Mouse (Mus musculus) midbrain, postnatal 0 days (tissue): ENCODE measurements around the gene Dnaaf5. TPM values are rescaled to one million over a fixed set of nuclear protein-coding genes. Genes with fewer than 3 reads are reported as not detected.

ENCODE experiments used
- ATAC-seq: fragments of 200-750 bp; cut with Nextera tagmentation; 2 replicates; pipeline ENCODE4 v1.8.0; 2017; ENCODE audit warnings: moderate number of reproducible peaks, mild to moderate bottlenecking, moderate TSS enrichment, moderate library complexity; ENCODE audit not compliant: low FRiP score
- DNase-seq: peaks from one replicate; pipeline ENCODE4 v3.0.0-alpha.2; 2015; ENCODE audit warnings: low spot score
- H3K27ac ChIP-seq: fragments of 300-500 bp; sonication (generic); 2 replicates; pipeline ENCODE4 v1.5.1; 2014; ENCODE audit warnings: low read depth, mild to moderate bottlenecking, low read length, mixed read lengths
- H3K27me3 ChIP-seq: fragments of 300-500 bp; sonication (generic); 2 replicates; pipeline ENCODE4 v1.6.1; 2014; ENCODE audit warnings: low read length, control low read depth, mixed read lengths; ENCODE audit not compliant: insufficient read depth
- H3K36me3 ChIP-seq: fragments of 300-500 bp; sonication (generic); 2 replicates; pipeline ENCODE4 v1.6.1; 2014; ENCODE audit warnings: low read length, control low read depth, mixed read lengths; ENCODE audit not compliant: insufficient read depth
- H3K4me1 ChIP-seq: fragments of 300-500 bp; sonication (generic); 2 replicates; pipeline ENCODE4 v1.6.1; 2014; ENCODE audit warnings: mild to moderate bottlenecking, control low read depth, antibody characterized with exemption, low read length, mixed read lengths; ENCODE audit not compliant: insufficient read depth
- H3K4me2 ChIP-seq: fragments of 300-500 bp; sonication (generic); 2 replicates; pipeline ENCODE4 v1.6.1; 2014; ENCODE audit warnings: low read depth, mild to moderate bottlenecking, low read length, mixed read lengths; ENCODE audit not compliant: poor library complexity, severe bottlenecking
- H3K4me3 ChIP-seq: fragments of 300-500 bp; sonication (generic); 2 replicates; pipeline ENCODE4 v1.5.1; 2014; ENCODE audit warnings: low read depth, mild to moderate bottlenecking, low read length, moderate library complexity
- H3K9ac ChIP-seq: fragments of 300-500 bp; sonication (generic); replicated peaks from 2 replicates; pipeline ENCODE4 v1.6.1; 2014; ENCODE audit warnings: mild to moderate bottlenecking, low read length, moderate library complexity, mixed read lengths; ENCODE audit not compliant: poor library complexity, severe bottlenecking
- H3K9me3 ChIP-seq: fragments of 300-500 bp; sonication (generic); 2 replicates; pipeline ENCODE4 v1.6.1; 2016; ENCODE audit warnings: low read length, control low read depth
- CTCF ChIP-seq: IDR thresholded peaks from 2 replicates; pipeline ENCODE4 v1.5.1; 2016; ENCODE audit warnings: antibody characterized with exemption, mild to moderate bottlenecking
- WGBS: fragments of 180-500 bp; shearing (Covaris S2); extraction: QIAGEN DNeasy Blood & Tissue Kit; methylation state at CpG from one replicate; pipeline ENCODE4 v1.1.7; 2014; 5-methylcytosine and 5-hydroxymethylcytosine counted together
- polyA plus RNA-seq: library from polyadenylated mRNA; unstranded; fragments of >200 nt; fragmentation: Nextera tagmentation; extraction: Ambion mirVana; gene quantifications from 2 replicates; pipeline ENCODE4 v1.2.1, GENCODE M21; 2015
- total RNA-seq: library from RNA; depleted of rRNA; stranded (reverse); fragments of >200 nt; gene quantifications from 2 replicates; pipeline ENCODE4 v1.2.3, GENCODE M21; 2014

Dnaaf5 gene
- total and polyA plus RNA-seq, 2 experiments from 2014 or later: 2.9 to 14.0 TPM

DNA sequence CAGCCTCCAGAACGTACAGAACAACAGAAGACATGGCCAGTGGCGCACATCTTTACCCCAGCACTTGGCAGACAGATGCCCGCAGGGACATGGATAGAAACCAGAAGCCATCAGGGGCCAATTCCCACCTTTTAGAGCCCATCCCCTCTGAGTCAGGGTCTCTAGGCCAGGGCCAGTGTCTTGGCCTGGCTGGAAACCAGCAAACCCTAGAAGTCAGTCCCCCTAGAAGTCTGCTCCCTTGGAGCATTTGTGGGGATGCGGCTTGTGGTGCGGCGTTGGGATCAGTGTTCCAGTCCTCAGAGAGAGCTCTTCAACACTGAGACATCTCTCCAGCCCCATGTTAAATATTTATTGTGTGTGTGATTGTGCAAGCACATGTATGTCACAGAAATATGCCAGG lies 12.8 kb upstream of the Dnaaf5 start:
- no peaks in the 10 kb centered on the region for H3K4me1 ChIP-seq
- no peaks in the 10 kb centered on the region for H3K9me3 ChIP-seq
- H3K27ac ChIP-seq: no peak overlapping the region
- no peaks in the 10 kb centered on the region for H3K36me3 ChIP-seq
- H3K9ac ChIP-seq: no peak overlapping the region
- no peak for TF ChIP-seq CTCF
- H3K4me2 ChIP-seq: no peak overlapping the region
- H3K27me3 ChIP-seq: no peaks in the 10 kb centered on the region
- H3K4me3 ChIP-seq: no peak overlapping the region
- 94% methylated on average over 6 of the region's 6 CpGs for WGBS
- DNase-seq (no peak), ATAC-seq (no peak)

DNA sequence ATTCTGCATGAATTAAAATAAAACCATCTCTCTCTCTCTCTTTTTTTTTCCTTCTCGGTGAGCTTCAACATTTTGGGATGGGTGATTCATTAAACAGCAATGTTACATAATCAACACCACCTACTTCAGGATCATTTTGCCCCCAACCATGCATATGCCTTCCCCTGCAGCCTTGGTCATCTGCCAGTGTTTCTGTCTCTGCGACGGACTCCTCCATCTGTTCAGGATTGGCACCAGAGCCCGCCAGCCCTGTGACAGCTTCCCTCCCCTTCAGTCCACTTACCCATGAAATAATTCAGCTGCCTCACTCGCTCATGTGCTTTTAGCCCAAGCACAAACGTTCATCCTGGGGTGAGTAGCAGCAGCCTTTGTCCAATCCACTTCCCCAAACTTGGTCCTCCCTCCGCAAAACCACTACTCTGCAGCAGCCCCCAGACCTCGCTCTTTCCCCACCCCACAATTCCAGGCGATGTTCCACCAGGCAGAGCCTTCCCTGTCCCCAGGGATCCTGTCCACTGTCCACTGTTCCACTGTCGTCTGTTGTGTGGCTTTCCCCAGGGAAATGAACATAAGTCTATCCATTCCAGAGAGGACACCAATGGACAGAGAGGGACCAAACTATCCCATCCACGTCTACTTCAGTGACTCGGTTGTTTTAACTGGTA lies 11.6 kb upstream of the Dnaaf5 start:
- Histone ChIP-seq H3K36me3 (no peaks in the 10 kb centered on the region), H3K4me2 (no peak overlapping the region), H3K4me3 (no peak overlapping the region), H3K27me3 (no peaks in the 10 kb centered on the region), H3K27ac (no peak overlapping the region), H3K9me3 (no peaks in the 10 kb centered on the region), H3K4me1 (no peaks in the 10 kb centered on the region), H3K9ac (no peak overlapping the region)
- ATAC-seq (no peak), DNase-seq (peak; percentile 90)
- WGBS: 62% methylated on average over 12 of the region's 12 CpGs
- TF ChIP-seq CTCF: no peak

DNA sequence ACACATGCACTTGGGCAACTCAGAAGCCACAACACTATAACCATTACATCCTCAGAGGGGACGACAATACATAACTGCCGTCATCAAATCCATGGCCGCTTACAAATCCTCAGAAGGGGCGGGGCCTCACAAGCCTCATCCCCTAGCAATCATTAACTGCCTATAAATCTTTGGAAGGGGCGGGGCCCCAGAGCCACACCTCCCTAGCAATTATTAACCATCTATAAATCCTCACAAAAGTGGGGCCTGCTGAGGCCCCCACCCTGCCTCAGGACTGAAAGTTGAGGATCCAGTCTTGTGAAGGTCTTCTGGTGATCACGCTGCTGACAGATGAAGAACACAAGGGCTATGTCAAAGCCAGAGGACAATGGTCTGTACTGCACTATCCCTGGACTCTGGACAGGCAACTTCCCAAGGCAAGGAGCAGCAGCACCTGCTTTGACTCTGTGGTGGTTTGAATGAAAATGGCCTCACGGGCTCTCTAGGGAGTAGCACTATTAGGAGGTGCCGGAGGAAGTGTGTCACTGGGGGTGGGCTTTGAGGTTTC lies 11.0 kb upstream of the Dnaaf5 start:
- no peak for TF ChIP-seq CTCF

DNA sequence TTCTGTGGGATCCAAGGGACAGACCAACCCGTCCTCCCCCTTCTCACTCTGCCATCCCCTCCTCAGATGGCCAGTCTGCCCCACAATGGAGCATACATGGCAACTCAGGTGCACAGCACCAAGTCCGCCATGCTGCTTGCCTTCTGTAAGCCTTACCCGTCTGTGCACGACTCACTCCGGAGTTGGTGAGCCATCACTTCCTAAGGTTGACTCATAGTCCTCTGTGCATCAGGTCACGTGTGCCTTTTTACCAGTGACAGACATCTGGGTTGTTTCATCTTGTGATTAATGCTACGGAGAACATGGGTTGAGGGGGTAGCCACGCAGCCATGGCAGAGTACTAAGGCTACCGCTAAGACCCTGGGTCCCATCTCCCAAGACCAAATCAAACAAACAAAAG lies 9.4 kb upstream of the Dnaaf5 start:
- TF ChIP-seq CTCF: no peak
- no peak for DNase-seq
- Histone ChIP-seq H3K9me3 (no peaks in the 10 kb centered on the region), H3K27ac (no peak overlapping the region), H3K4me2 (no peak overlapping the region), H3K4me3 (no peak overlapping the region), H3K27me3 (no peaks in the 10 kb centered on the region), H3K4me1 (no peaks in the 10 kb centered on the region), H3K36me3 (no peaks in the 10 kb centered on the region), H3K9ac (no peak overlapping the region)
- WGBS: 87% methylated on average over 9 of the region's 9 CpGs
- no peak for ATAC-seq

More for the DNA sequence above, 11.0 kb upstream of the Dnaaf5 start:
- no peak for DNase-seq
- Histone ChIP-seq H3K27ac (no peak overlapping the region), H3K9ac (no peak overlapping the region), H3K27me3 (no peaks in the 10 kb centered on the region), H3K4me1 (no peaks in the 10 kb centered on the region), H3K4me3 (no peak overlapping the region), H3K9me3 (no peaks in the 10 kb centered on the region), H3K36me3 (no peaks in the 10 kb centered on the region), H3K4me2 (no peak overlapping the region)
- WGBS: 86% methylated on average over 8 of the region's 8 CpGs
- ATAC-seq: no peak

DNA sequence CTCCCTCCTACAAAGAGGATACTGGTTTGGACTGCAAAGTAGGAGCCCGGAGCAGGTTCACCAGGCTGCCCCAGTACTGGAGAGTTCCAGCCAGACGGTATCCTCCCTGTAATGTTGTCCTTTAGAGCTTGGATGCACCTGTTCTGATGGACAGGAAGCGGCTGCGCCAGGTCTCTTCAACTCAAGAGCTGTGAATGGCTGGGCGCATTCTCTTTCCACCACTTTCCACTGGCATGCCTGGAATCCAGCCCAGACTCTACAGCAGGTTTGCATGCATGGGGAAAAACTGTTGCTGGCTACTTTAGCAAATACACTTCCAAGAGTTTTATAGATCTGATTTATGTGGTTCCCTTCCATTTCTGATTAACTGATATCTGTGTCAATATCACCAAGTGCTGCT lies 8.7 kb upstream of the Dnaaf5 start:
- Histone ChIP-seq H3K9me3 (no peaks in the 10 kb centered on the region), H3K4me3 (no peak overlapping the region), H3K4me1 (no peaks in the 10 kb centered on the region), H3K36me3 (no peaks in the 10 kb centered on the region), H3K9ac (no peak overlapping the region), H3K27ac (no peak overlapping the region), H3K4me2 (no peak overlapping the region), H3K27me3 (no peaks in the 10 kb centered on the region)
- DNase-seq (peak; percentile 49), ATAC-seq (no peak)
- TF ChIP-seq CTCF: no peak
- 83% methylated on average over 5 of the region's 5 CpGs for WGBS

DNA sequence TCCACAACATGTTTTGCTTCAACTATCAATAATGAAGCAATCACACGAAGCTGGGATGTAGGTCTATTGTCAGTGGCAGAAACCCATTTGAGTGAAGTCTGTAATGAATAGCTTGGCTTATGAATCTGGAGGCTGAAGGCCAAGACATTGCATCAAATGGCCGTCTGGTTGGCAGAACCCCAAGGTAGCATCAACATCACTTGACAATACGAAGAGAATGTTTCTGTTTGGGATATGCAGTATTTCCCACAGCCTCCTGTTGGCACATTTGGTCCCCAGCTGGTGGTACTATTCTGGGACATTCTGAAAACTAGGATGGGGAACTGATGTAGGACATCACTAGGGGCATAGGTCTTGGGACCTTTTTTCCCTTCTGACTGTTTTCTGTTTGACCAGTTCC lies 6.1 kb upstream of the Dnaaf5 start:
- WGBS: 81% methylated on average over 3 of the region's 3 CpGs
- DNase-seq: peak; percentile 40
- no peak for ATAC-seq

More for the DNA sequence above, 6.1 kb upstream of the Dnaaf5 start:
- H3K4me1 ChIP-seq: no peaks in the 10 kb centered on the region
- H3K9me3 ChIP-seq: no peaks in the 10 kb centered on the region
- H3K9ac ChIP-seq: no peak overlapping the region
- H3K36me3 ChIP-seq: no peaks in the 10 kb centered on the region; the same call in 1 of the 2 replicates
- no peak for TF ChIP-seq CTCF
- no peak overlapping the region for H3K27ac ChIP-seq
- H3K4me2 ChIP-seq: no peak overlapping the region
- H3K4me3 ChIP-seq: no peak overlapping the region
- no peaks in the 10 kb centered on the region for H3K27me3 ChIP-seq
